Mouse (Mus musculus) ES-E14 (cell line): ENCODE results near the gene Sec14l1.

Experiments
- CHD2 ChIP-seq: IDR thresholded peaks from 2 replicates; pipeline ENCODE4 v1.6.1; 2014; ENCODE audit warnings: mild to moderate bottlenecking, low read depth, low read length, inconsistent platforms
- HCFC1 ChIP-seq: IDR thresholded peaks from 2 replicates; pipeline ENCODE4 v1.6.1; 2012; ENCODE audit warnings: low read length, inconsistent platforms, borderline replicate concordance; ENCODE audit not compliant: insufficient read depth
- MAFK ChIP-seq: IDR thresholded peaks from 2 replicates; pipeline ENCODE4 v1.6.1; 2014; ENCODE audit warnings: mild to moderate bottlenecking, low read depth, low read length, inconsistent platforms; ENCODE audit not compliant: insufficient read depth
- ZC3H11A ChIP-seq: IDR thresholded peaks from 2 replicates; pipeline ENCODE4 v1.6.1; 2012; ENCODE audit warnings: low read depth, mild to moderate bottlenecking, inconsistent platforms, low read length, borderline replicate concordance
- ZNF384 ChIP-seq: IDR thresholded peaks from 2 replicates; pipeline ENCODE4 v1.6.1; 2012; ENCODE audit warnings: low read depth, low read length, inconsistent platforms

DNA sequence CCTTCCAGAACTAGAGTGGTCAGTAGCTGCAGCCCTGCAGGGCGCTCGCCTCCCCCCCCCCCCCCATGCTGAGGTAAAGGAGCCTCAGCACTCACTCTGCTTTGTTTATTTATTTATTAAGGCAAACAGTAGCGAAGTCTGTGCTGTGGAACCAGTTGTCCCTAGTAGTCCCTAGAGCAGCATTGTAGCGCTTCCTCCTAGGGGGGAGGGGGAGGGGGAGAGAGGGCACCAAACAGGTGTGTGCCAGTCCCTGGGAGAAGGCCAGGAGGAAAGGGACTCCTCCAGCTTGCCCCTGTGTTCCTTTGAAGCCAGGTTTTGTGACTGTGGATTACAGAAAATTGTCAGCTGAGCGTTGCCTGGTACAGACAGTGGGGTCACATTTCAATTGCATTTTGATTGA lies 4.8 kb downstream of the Sec14l1 start:
- no peak for TF ChIP-seq ZC3H11A
- no peak for TF ChIP-seq MAFK
- no peak for TF ChIP-seq CHD2
- TF ChIP-seq HCFC1, result no peak
- no peak for TF ChIP-seq ZNF384
